In the genomic region with DNA sequence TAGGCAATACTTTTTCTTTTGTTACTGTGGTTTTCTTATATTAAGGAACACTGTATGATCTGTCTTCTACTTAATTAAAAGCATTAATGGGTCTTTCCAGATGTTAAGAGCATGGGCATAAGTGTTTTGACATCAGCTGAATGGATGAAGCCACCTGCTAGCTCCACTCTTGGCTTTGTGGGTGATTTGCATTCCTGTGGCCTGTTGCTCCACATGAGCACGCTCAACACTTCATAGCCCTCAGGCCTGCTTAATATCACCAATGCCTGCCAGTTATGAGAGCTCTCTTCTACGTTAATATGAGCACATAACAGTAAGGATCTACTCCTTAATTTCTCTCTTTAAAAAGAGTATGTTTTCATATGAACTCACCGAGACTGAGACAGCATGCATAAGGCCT, we compare ENCODE assay signal across 29 mouse cellular contexts.
DNase-seq lines count a peak whose midpoint lies in the region; ATAC-seq and TF ChIP-seq lines count a peak whose summit lies in the region.
"Had no signal": no experiment of that assay in that cellular context is flagged by ENCODE, and none has a peak within 500 bp of the region (broad histone marks: within the 10 kb centered on the region; RNA-seq: fewer than 3 reads in every experiment).

No protein-coding gene starts in this region.

- no peaks in the 10 kb centered on the region for H3K4me1 ChIP-seq in midbrain, postnatal 0 days (ENCODE audit: insufficient read depth, low read length)
- H3K4me1 ChIP-seq: embryonic facial prominence, embryonic 13.5 days; forebrain, embryonic 15.5 days; hindbrain, embryonic 15.5 days; limb, embryonic 13.5 days; lung, embryonic 15.5 days; midbrain, embryonic 12.5 days; neural tube, embryonic 12.5 days had no signal

- no peak overlapping the region for H3K27ac ChIP-seq in midbrain, postnatal 0 days (ENCODE audit: low read depth, low read length)
- H3K27ac ChIP-seq: embryonic facial prominence, embryonic 13.5 days; forebrain, embryonic 15.5 days; hindbrain, embryonic 15.5 days; layer of hippocampus, adult 2 months; limb, embryonic 13.5 days; liver, embryonic 13.5 days; lung, embryonic 15.5 days; midbrain, embryonic 12.5 days; neural tube, embryonic 12.5 days had no signal

- no peak overlapping the region for H3K9ac ChIP-seq in midbrain, postnatal 0 days (replicated peaks; ENCODE audit: low read length, poor library complexity, severe bottlenecking)
- H3K9ac ChIP-seq: embryonic facial prominence, embryonic 13.5 days; forebrain, embryonic 15.5 days; hindbrain, embryonic 15.5 days; limb, embryonic 13.5 days; liver, embryonic 13.5 days; lung, embryonic 15.5 days; midbrain, embryonic 12.5 days; neural tube, embryonic 12.5 days had no signal

- H3K27me3 ChIP-seq in midbrain, postnatal 0 days (ENCODE audit: insufficient read depth, low read length): no peaks in the 10 kb centered on the region
- H3K27me3 ChIP-seq: embryonic facial prominence, embryonic 13.5 days; forebrain, embryonic 15.5 days; hindbrain, embryonic 15.5 days; limb, embryonic 13.5 days; liver, embryonic 13.5 days; lung, embryonic 15.5 days; midbrain, embryonic 12.5 days; neural tube, embryonic 12.5 days had no signal

- H3K4me3 ChIP-seq in midbrain, postnatal 0 days (ENCODE audit: low read depth, low read length): no peak overlapping the region
- H3K4me3 ChIP-seq: embryonic facial prominence, embryonic 13.5 days; forebrain, embryonic 15.5 days; hindbrain, embryonic 15.5 days; layer of hippocampus, adult 2 months; limb, embryonic 13.5 days; liver, embryonic 13.5 days; lung, embryonic 15.5 days; midbrain, embryonic 12.5 days; neural tube, embryonic 12.5 days had no signal

- DNase-seq in lung, adult 18-20 months: peak; percentile 30 to 54
- no peak for DNase-seq in lung, postnatal 14 days
- peak; percentile 81 for DNase-seq in Muller cell, postnatal 12 days (ENCODE audit: inconsistent ontology term)
- DNase-seq in lung, postnatal 10 days: peak; percentile 11
- no peak for DNase-seq in embryo, embryonic 11 days
- DNase-seq in midbrain, postnatal 0 days (ENCODE audit: low spot score): no peak
- DNase-seq: adrenal gland, postnatal 10 days; cerebellum, adult 18-20 months; cerebellum, postnatal 14 days; gastrocnemius, postnatal 10 days; heart, adult 11 months; kidney, adult 9 months; kidney, postnatal 14 days; layer of hippocampus, postnatal 36 days; liver, embryonic 13.5 days; retina, postnatal 1 day; right cerebral cortex, postnatal 25 days; spleen, adult 18-20 months; thymus, postnatal 14 days had no signal

- no peak overlapping the region for H3K4me2 ChIP-seq in midbrain, postnatal 0 days (ENCODE audit: low read depth, low read length, poor library complexity, severe bottlenecking)
- H3K4me2 ChIP-seq: embryonic facial prominence, embryonic 13.5 days; forebrain, embryonic 15.5 days; hindbrain, embryonic 15.5 days; limb, embryonic 13.5 days; liver, embryonic 13.5 days; lung, embryonic 15.5 days; midbrain, embryonic 12.5 days; neural tube, embryonic 12.5 days had no signal

- no peak for TF ChIP-seq CTCF in midbrain, postnatal 0 days (IDR thresholded peaks at IDR 0.05)

- no peaks in the 10 kb centered on the region for H3K9me3 ChIP-seq in midbrain, postnatal 0 days (ENCODE audit: low read length)
- H3K9me3 ChIP-seq: embryonic facial prominence, embryonic 13.5 days; forebrain, embryonic 15.5 days; G1E; hindbrain, embryonic 15.5 days; limb, embryonic 13.5 days; liver, embryonic 13.5 days; lung, embryonic 15.5 days; midbrain, embryonic 12.5 days; neural tube, embryonic 12.5 days had no signal

- no peaks in the 10 kb centered on the region for H3K36me3 ChIP-seq in midbrain, postnatal 0 days (ENCODE audit: insufficient read depth, low read length)
- H3K36me3 ChIP-seq: embryonic facial prominence, embryonic 13.5 days; forebrain, embryonic 15.5 days; G1E; hindbrain, embryonic 15.5 days; limb, embryonic 13.5 days; liver, embryonic 13.5 days; lung, embryonic 15.5 days; midbrain, embryonic 12.5 days; neural tube, embryonic 12.5 days had no signal

- 82% methylated on average over 3 of the region's 3 CpGs for whole genome bisulfite sequencing in midbrain, postnatal 0 days

- no peak for ATAC-seq in frontal cortex, adult (ENCODE audit: low TSS enrichment)
- no peak for ATAC-seq in midbrain, postnatal 0 days (ENCODE audit: low FRiP score)
- ATAC-seq: forebrain, embryonic 15.5 days had no signal

Comparison
In these comparisons a context has a peak if more than half of its experiments do, and no peak if none do; other contexts are left out.
1. DNase-seq: peak in lung, adult 18-20 months (2 of 2), Muller cell, postnatal 12 days (single experiment) and lung, postnatal 10 days (single experiment); none in lung, postnatal 14 days (single experiment), embryo, embryonic 11 days (single experiment) and midbrain, postnatal 0 days (single experiment).